Mouse (Mus musculus) olfactory bulb, adult 2 months (tissue): ENCODE data around the gene Gm21972. TPM values are rescaled to one million over a fixed set of nuclear protein-coding genes. Genes with fewer than 3 reads are reported as not detected.

Experiments
- H3K27ac ChIP-seq: fragments of 200-500 bp; 2 replicates; pipeline ENCODE4 v1.5.1; 2012; ENCODE audit warnings: low read depth, low read length; ENCODE audit not compliant: insufficient read depth
- H3K4me1 ChIP-seq: fragments of 200-500 bp; 2 replicates; pipeline ENCODE4 v1.6.1; 2012; ENCODE audit warnings: low read length; ENCODE audit not compliant: control insufficient read depth, insufficient read depth
- H3K4me3 ChIP-seq: fragments of 200-500 bp; 2 replicates; pipeline ENCODE4 v1.5.1; 2012; ENCODE audit warnings: mild to moderate bottlenecking, low read depth, low read length, moderate library complexity; ENCODE audit not compliant: insufficient read depth
- CTCF ChIP-seq: fragments of 200-500 bp; IDR thresholded peaks from 2 replicates; pipeline ENCODE4 v1.5.1; 2012; ENCODE audit warnings: low read depth, mild to moderate bottlenecking, low read length, moderate library complexity; ENCODE audit not compliant: insufficient read depth
- POLR2A ChIP-seq: fragments of 200-500 bp; IDR thresholded peaks from 2 replicates; pipeline ENCODE4 v1.6.1; 2012; ENCODE audit warnings: mild to moderate bottlenecking, low read depth, low read length, moderate library complexity; ENCODE audit not compliant: insufficient read depth
- WGBS: fragments of 180-500 bp; shearing (Covaris S2); methylation state at CpG from one replicate; pipeline ENCODE4 v1.1.7; 2018; 5-methylcytosine and 5-hydroxymethylcytosine counted together
- polyA plus RNA-seq: library from polyadenylated mRNA; stranded (reverse); fragments of >200 nt; gene quantifications from 2 replicates; pipeline ENCODE4 v1.2.4, GENCODE M21; 2012; ENCODE audit warnings: low replicate concordance; ENCODE audit not compliant: missing spikeins, insufficient read depth, insufficient read length

The Gm21972 gene
- polyA plus RNA-seq, 1 experiment: not detected

DNA sequence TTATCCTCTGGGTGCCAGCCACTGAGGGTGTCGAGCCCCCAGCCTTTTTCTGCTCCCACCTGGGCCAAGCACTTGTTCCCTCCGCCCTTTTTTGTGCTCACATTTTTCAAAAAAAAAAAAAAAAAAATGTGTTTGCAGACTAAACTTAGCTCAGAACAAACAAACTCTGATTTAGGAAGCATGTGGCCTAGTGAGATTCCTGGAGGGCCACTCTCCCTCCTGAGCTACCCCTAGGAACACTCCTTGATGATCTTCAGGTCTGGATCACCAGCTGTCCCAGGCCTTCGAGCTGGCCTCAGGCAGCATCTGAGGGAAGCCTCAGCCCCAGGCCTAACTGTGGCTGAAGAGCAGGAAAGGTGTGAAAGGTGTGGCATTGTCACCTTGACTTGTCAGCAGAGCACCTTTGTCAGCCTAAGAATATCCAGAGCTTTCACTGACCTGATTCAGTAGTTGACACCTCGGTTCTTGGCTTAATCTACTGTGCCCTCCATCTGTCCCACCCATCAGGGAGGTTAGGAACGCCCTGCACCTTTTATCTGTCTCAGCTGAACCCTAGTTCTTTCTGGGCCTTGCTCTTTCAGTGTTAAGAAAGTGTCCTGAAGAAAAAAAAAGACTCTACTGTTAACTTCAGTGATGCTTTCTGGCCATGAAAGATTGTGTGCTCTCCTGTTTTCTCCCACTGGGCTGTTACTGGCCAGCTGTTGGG is 48.7 kb downstream of the Gm21972 start:
- H3K4me1 ChIP-seq: no peaks in the 10 kb centered on the region
- TF ChIP-seq POLR2A: no peak
- TF ChIP-seq CTCF: no peak
- H3K4me3 ChIP-seq: no peak overlapping the region
- H3K27ac ChIP-seq: no peak overlapping the region
- 96% methylated on average over 5 of the region's 5 CpGs for WGBS

GRCm38 (mm10) chr1:86183577-86184263 is 50.3 kb downstream of the Gm21972 start:
- H3K4me3 ChIP-seq: no peak overlapping the region
- no peak for TF ChIP-seq POLR2A
- no peak for TF ChIP-seq CTCF
- 90% methylated on average over 4 of the region's 4 CpGs for WGBS
- peaks cover 3% of the 10 kb centered on the region; the same call in 1 of the 2 replicates for H3K4me1 ChIP-seq
- H3K27ac ChIP-seq: no peak overlapping the region

- 88% methylated on average over 7 of the region's 7 CpGs for WGBS
- no peak for TF ChIP-seq CTCF
- TF ChIP-seq POLR2A: no peak
- Histone ChIP-seq H3K4me3 (no peak overlapping the region), H3K4me1 (peaks cover 6% of the 10 kb centered on the region; the same call in 1 of the 2 replicates), H3K27ac (no peak overlapping the region)
Measured at GRCm38 (mm10) chr1:86186762-86187161, 53.3 kb downstream of the Gm21972 start.

DNA sequence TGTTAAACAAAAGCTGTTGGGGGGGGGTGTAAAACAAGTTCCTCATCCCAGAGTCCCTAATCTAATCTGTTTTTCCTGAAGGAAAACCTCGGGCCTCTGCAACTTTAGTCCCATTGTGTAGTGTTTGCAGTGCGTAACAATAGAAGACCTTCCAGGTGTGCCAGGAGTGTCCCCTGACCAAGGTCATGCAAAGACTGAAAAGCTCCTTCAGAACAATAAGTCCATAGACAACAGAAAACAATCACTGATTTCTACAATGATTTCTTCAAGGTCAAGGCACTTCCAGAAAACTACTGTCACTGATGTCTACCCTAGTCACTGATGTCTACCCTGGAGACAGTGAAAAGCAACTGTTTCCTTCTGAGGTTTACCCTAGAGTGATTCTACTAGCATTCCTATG is 54.4 kb downstream of the Gm21972 start:
- no peak for TF ChIP-seq CTCF
- 64% methylated on average over 2 of the region's 2 CpGs for WGBS
- H3K4me3 ChIP-seq: no peak overlapping the region
- H3K4me1 ChIP-seq: peaks cover 6% of the 10 kb centered on the region; the same call in 1 of the 2 replicates
- H3K27ac ChIP-seq: no peak overlapping the region

DNA sequence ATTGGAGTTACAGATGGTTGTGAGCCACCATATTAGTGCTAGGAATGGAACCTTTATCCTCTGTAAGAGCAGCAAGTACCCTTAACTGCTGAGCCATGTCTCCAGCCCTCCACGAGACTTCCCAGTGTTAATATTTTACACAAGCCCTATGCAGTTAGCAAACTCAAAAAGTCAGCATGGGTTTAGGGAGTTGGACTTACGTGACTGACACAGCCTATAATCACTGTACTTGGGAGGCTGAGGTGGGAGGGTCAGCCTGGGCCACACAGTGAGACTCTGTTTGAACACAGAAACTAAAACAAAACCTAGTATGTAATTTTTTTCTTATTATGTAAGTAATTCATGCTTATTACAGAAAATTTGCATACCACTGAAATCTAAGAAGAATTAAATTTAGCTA is 54.8 kb downstream of the Gm21972 start:
- WGBS: 55% methylated on average over 2 of the region's 2 CpGs
- H3K4me3 ChIP-seq: no peak overlapping the region
- TF ChIP-seq POLR2A (no peak), CTCF (no peak)
- H3K27ac ChIP-seq: no peak overlapping the region
- peaks cover 6% of the 10 kb centered on the region; the same call in 1 of the 2 replicates for H3K4me1 ChIP-seq

DNA sequence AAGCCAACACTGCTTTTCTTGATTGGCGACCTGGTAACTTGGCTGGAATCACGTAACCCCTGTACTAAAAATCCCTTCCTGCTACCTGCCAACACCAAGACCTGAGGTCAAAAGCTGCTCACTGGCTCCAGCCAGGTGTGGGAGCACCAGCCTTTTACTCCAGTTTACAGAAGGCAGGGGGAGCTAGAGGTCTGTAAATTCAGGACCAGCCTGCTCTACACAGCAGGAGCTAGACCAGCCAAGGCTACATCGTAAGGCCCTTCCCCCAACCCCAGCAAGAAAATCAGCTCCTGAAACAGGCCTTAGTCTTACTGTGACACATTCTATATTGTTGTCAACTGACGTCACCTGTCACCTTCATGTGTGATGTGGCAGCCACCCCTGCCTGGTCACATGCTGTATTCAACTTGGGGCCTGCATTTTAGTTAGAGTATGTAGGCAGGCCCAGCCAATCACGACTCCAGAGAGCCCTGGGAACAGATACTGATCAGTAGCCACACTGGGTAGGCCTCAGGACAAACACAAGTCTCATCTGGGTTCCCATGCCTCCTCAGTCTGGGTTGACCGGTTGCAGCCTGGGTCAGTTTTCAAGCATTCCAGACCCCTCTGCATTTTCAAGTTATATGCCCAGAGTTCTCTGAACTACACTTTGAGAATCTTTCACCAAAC is 55.7 kb downstream of the Gm21972 start:
- 90% methylated on average over 6 of the region's 6 CpGs for WGBS
- H3K4me1 ChIP-seq: peaks cover 6% of the 10 kb centered on the region; the same call in 1 of the 2 replicates

GRCm38 (mm10) chr1:86190843-86191242 is 57.4 kb downstream of the Gm21972 start:
- no peak overlapping the region for H3K4me3 ChIP-seq
- TF ChIP-seq POLR2A (no peak), CTCF (no peak)
- 90% methylated on average over 6 of the region's 6 CpGs for WGBS
- H3K27ac ChIP-seq: no peak overlapping the region
- H3K4me1 ChIP-seq: peaks cover 6% of the 10 kb centered on the region; the same call in 1 of the 2 replicates

More for the DNA sequence above, 55.7 kb downstream of the Gm21972 start:
- TF ChIP-seq POLR2A: no peak
- TF ChIP-seq CTCF: no peak
- H3K4me3 ChIP-seq: no peak overlapping the region
- no peak overlapping the region for H3K27ac ChIP-seq

GRCm38 (mm10) chr1:86194044-86194443 is 60.6 kb downstream of the Gm21972 start:
- WGBS: 76% methylated on average over 7 of the region's 7 CpGs
- Histone ChIP-seq H3K27ac (no peak overlapping the region), H3K4me1 (0 out of 2 replicates have a peak, but pooled peaks cover under 1% of the 10 kb centered on the region), H3K4me3 (no peak overlapping the region)
- no peak for TF ChIP-seq POLR2A
- TF ChIP-seq CTCF: no peak

DNA sequence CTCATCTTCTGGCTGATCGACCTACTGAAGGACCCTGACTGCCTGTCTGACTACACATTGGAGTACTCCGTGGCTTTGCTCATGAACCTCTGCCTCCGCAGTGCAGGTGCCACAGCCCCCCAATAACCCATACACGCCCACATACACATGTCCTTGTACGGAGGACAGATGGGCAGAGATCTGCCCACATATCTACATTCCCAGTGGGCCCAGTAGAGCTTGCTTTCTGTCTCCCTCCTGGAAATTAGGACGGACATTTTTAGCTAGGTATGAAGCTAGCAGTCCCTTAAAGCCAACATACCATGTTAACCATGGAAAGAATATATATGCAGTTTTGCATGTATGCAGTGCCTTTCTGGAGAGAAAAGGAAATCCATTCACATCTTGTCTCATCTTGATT is 64.8 kb downstream of the Gm21972 start:
- no peak for TF ChIP-seq CTCF
- TF ChIP-seq POLR2A: no peak
- H3K4me1 ChIP-seq: no peaks in the 10 kb centered on the region
- H3K27ac ChIP-seq: no peak overlapping the region
- WGBS: 84% methylated on average over 6 of the region's 6 CpGs
- H3K4me3 ChIP-seq: no peak overlapping the region

DNA sequence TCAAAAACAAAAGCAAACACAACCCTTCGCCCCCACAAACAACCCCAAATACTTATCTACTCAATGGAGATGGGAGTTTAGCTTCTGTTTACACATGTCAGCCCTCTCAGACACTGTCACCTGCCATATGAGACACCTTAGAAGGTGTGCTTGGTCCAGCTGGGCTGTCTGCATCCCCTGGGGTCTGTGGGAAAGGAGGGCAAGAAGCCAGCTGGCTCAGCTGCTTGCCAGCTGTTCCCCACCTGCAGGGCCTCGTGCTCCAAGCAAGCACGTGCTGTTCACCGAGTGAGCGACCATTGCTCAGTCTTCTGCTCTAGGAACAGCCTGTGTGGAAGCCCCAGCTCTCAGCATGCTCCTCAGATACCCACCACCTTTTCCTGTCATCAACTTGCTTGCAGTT is 65.6 kb downstream of the Gm21972 start:
- no peak for TF ChIP-seq POLR2A
- Histone ChIP-seq H3K4me3 (no peak overlapping the region), H3K4me1 (no peaks in the 10 kb centered on the region), H3K27ac (no peak overlapping the region)
- WGBS: 73% methylated on average over 5 of the region's 5 CpGs
